Mouse (Mus musculus) liver, embryonic 13.5 days (tissue): ENCODE measurements at regions not wholly inside any gene's neighbourhood (a gene's known extent, or its start where the extent isn't known, plus 50 kb on each side); places are given as distances from the start of the nearest gene placed in this dataset. TPM values are rescaled to one million over a fixed set of nuclear protein-coding genes. Genes with fewer than 3 reads are reported as not detected.

Experiments
- ATAC-seq: fragments of 200-750 bp; cut with Nextera tagmentation; 2 replicates; pipeline ENCODE4 v1.8.0; 2017; ENCODE audit warnings: low read depth, mild to moderate bottlenecking, moderate number of reproducible peaks, moderate library complexity
- DNase-seq: peaks from one replicate; pipeline ENCODE4 v3.0.0; 2022
- H3K27ac ChIP-seq: fragments of 300-500 bp; sonication (generic); 2 replicates; pipeline ENCODE4 v1.5.1; 2015; ENCODE audit warnings: moderate library complexity, mild to moderate bottlenecking, inconsistent platforms
- H3K27me3 ChIP-seq: fragments of 300-500 bp; sonication (generic); 2 replicates; pipeline ENCODE4 v1.6.1; 2015; ENCODE audit warnings: mild to moderate bottlenecking, inconsistent platforms
- H3K36me3 ChIP-seq: fragments of 300-500 bp; sonication (generic); 2 replicates; pipeline ENCODE4 v1.6.1; 2015; ENCODE audit warnings: mild to moderate bottlenecking, inconsistent platforms
- H3K4me1 ChIP-seq: fragments of 300-500 bp; sonication (generic); replicated peaks from 2 replicates; pipeline ENCODE4 v1.6.1; 2015; ENCODE audit warnings: inconsistent platforms
- H3K4me2 ChIP-seq: fragments of 300-500 bp; sonication (generic); 2 replicates; pipeline ENCODE4 v1.6.1; 2015; ENCODE audit warnings: inconsistent platforms, mild to moderate bottlenecking, moderate library complexity
- H3K4me3 ChIP-seq: fragments of 300-500 bp; sonication (generic); replicated peaks from 2 replicates; pipeline ENCODE4 v1.5.1; 2015; ENCODE audit warnings: mild to moderate bottlenecking, inconsistent platforms
- H3K9ac ChIP-seq: fragments of 300-500 bp; sonication (generic); 2 replicates; pipeline ENCODE4 v1.6.1; 2015; ENCODE audit warnings: mild to moderate bottlenecking, inconsistent platforms
- H3K9me3 ChIP-seq: fragments of 300-500 bp; sonication (generic); replicated peaks from 2 replicates; pipeline ENCODE4 v1.6.1; 2016; ENCODE audit warnings: inconsistent platforms
- WGBS: fragments of 180-500 bp; shearing (Covaris S2); methylation state at CpG from one replicate; pipeline ENCODE4 v1.1.7; 2015; ENCODE audit not compliant: insufficient replicate concordance; 5-methylcytosine and 5-hydroxymethylcytosine counted together
- microRNA-seq: library from miRNA; unstranded; fragments of <30 nt; microRNA quantifications from one replicate; pipeline ENCODE4, GENCODE M21; 2016

DNA sequence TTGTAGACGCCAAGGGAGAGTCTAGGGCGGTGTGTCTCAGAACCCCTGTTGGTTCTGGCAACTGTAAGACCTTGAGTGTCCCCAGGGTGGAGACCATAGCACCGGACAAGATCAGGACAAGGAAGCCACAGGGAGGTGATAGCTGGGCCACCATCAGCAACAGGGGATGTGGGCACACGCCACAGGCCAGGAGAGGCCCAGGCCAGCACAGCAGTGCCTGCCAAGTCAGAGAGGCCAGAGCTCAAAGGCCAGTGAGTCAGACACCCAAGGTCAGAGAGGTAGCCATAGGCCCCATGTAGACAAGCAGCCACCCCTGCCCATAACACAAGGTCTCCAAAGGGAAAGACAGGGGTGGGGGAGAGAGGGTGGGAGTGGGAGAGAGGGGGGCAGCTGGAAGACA is 52.2 kb upstream of the Zbtb40 start:
- ATAC-seq (no peak), DNase-seq (no peak)
- no peaks in the 10 kb centered on the region for H3K36me3 ChIP-seq
- no peak overlapping the region for H3K9ac ChIP-seq
- no peaks in the 10 kb centered on the region for H3K9me3 ChIP-seq
- H3K4me2 ChIP-seq = no peak overlapping the region
- WGBS = 73% methylated on average over 4 of the region's 4 CpGs
- peaks cover 46% of the 10 kb centered on the region; the same call in 1 of the 2 replicates for H3K27me3 ChIP-seq
- H3K27ac ChIP-seq = no peak overlapping the region
- no peaks in the 10 kb centered on the region for H3K4me1 ChIP-seq
- H3K4me3 ChIP-seq = no peak overlapping the region

Small RNA genes in the stretch of these regions (microRNA-seq; reads per million reads assigned to microRNA genes)
- gene Gm23263 (not detected), gene Gm25399 (not detected)
